Mouse (Mus musculus): ENCODE data around the gene Col4a3bp. TPM values are rescaled to one million over a fixed set of nuclear protein-coding genes. Genes with fewer than 3 reads are reported as not detected.

Col4a3bp gene
- polyA plus RNA-seq, 1 experiment = 24.2 TPM

GRCm38 (mm10) chr13:96547941-96548340 is 5.5 kb downstream of the Col4a3bp start:
- no peak for TF ChIP-seq CTCF (IDR thresholded peaks at IDR 0.05; ENCODE audit: borderline replicate concordance, control insufficient read depth, extremely low read depth, insufficient read depth, low read length, poor library complexity)
- no peak for TF ChIP-seq POLR2A (IDR thresholded peaks at IDR 0.05; ENCODE audit: control insufficient read depth, extremely low read depth, insufficient read depth, low read length, poor library complexity)
- DNase-seq = no peak
- Histone ChIP-seq H3K27me3 (ENCODE audit: control insufficient read depth, insufficient read depth, low read length) (no peaks in the 10 kb centered on the region), H3K27ac (ENCODE audit: control insufficient read depth, insufficient read depth, low read length) (no peak overlapping the region), H3K4me1 (replicated peaks; ENCODE audit: control insufficient read depth, insufficient read depth, low read length) (peaks cover 3% of the 10 kb centered on the region; the same call in 1 of the 2 replicates), H3K4me3 (ENCODE audit: control insufficient read depth, insufficient read depth, low read length) (no peak overlapping the region), H3K36me3 (ENCODE audit: control insufficient read depth, insufficient read depth, low read length) (no peaks in the 10 kb centered on the region)
- 53% methylated on average over 4 of the region's 4 CpGs for WGBS

- TF ChIP-seq POLR2A (IDR thresholded peaks at IDR 0.05; ENCODE audit: control insufficient read depth, extremely low read depth, insufficient read depth, low read length, poor library complexity) = no peak
- Histone ChIP-seq H3K27me3 (ENCODE audit: control insufficient read depth, insufficient read depth, low read length) (no peaks in the 10 kb centered on the region), H3K4me1 (replicated peaks; ENCODE audit: control insufficient read depth, insufficient read depth, low read length) (no peaks in the 10 kb centered on the region), H3K36me3 (ENCODE audit: control insufficient read depth, insufficient read depth, low read length) (no peaks in the 10 kb centered on the region), H3K4me3 (ENCODE audit: control insufficient read depth, insufficient read depth, low read length) (no peak overlapping the region), H3K27ac (ENCODE audit: control insufficient read depth, insufficient read depth, low read length) (no peak overlapping the region)
- no peak for DNase-seq
- WGBS = 95% methylated on average over 3 of the region's 3 CpGs
These were observed 12.7 kb downstream of the Col4a3bp start for GRCm38 (mm10) chr13:96555099-96555498.

GRCm38 (mm10) chr13:96567977-96568376 is 25.6 kb downstream of the Col4a3bp start:
- WGBS = 93% methylated on average over 6 of the region's 6 CpGs
- H3K4me3 ChIP-seq (ENCODE audit: control insufficient read depth, insufficient read depth, low read length) = no peak overlapping the region
- H3K27me3 ChIP-seq (ENCODE audit: control insufficient read depth, insufficient read depth, low read length) = no peaks in the 10 kb centered on the region
- H3K27ac ChIP-seq (ENCODE audit: control insufficient read depth, insufficient read depth, low read length) = no peak overlapping the region
- no peaks in the 10 kb centered on the region for H3K4me1 ChIP-seq (replicated peaks; ENCODE audit: control insufficient read depth, insufficient read depth, low read length)
- TF ChIP-seq CTCF (IDR thresholded peaks at IDR 0.05; ENCODE audit: borderline replicate concordance, control insufficient read depth, extremely low read depth, insufficient read depth, low read length, poor library complexity) = no peak
- TF ChIP-seq POLR2A (IDR thresholded peaks at IDR 0.05; ENCODE audit: control insufficient read depth, extremely low read depth, insufficient read depth, low read length, poor library complexity) = no peak
- no peak for DNase-seq
- peaks cover 5% of the 10 kb centered on the region; the same call in 1 of the 2 replicates for H3K36me3 ChIP-seq (ENCODE audit: control insufficient read depth, insufficient read depth, low read length)

- Histone ChIP-seq H3K4me1 (replicated peaks; ENCODE audit: control insufficient read depth, insufficient read depth, low read length) (no peaks in the 10 kb centered on the region), H3K4me3 (ENCODE audit: control insufficient read depth, insufficient read depth, low read length) (no peak overlapping the region), H3K36me3 (ENCODE audit: control insufficient read depth, insufficient read depth, low read length) (peaks cover 6% of the 10 kb centered on the region; the same call in 1 of the 2 replicates), H3K27ac (ENCODE audit: control insufficient read depth, insufficient read depth, low read length) (no peak overlapping the region), H3K27me3 (ENCODE audit: control insufficient read depth, insufficient read depth, low read length) (no peaks in the 10 kb centered on the region)
- no peak for TF ChIP-seq CTCF (IDR thresholded peaks at IDR 0.05; ENCODE audit: borderline replicate concordance, control insufficient read depth, extremely low read depth, insufficient read depth, low read length, poor library complexity)
- WGBS = 98% methylated on average over 10 of the region's 10 CpGs
- DNase-seq = no peak
These were observed 28.0 kb downstream of the Col4a3bp start for GRCm38 (mm10) chr13:96570313-96571015.

- H3K4me1 ChIP-seq (replicated peaks; ENCODE audit: control insufficient read depth, insufficient read depth, low read length) = no peaks in the 10 kb centered on the region
- H3K36me3 ChIP-seq (ENCODE audit: control insufficient read depth, insufficient read depth, low read length) = peaks cover 6% of the 10 kb centered on the region; the same call in 1 of the 2 replicates
- DNase-seq = no peak
- 94% methylated on average over 6 of the region's 6 CpGs for WGBS
- no peak overlapping the region for H3K4me3 ChIP-seq (ENCODE audit: control insufficient read depth, insufficient read depth, low read length)
- TF ChIP-seq POLR2A (IDR thresholded peaks at IDR 0.05; ENCODE audit: control insufficient read depth, extremely low read depth, insufficient read depth, low read length, poor library complexity) (no peak), CTCF (IDR thresholded peaks at IDR 0.05; ENCODE audit: borderline replicate concordance, control insufficient read depth, extremely low read depth, insufficient read depth, low read length, poor library complexity) (no peak)
- no peaks in the 10 kb centered on the region for H3K27me3 ChIP-seq (ENCODE audit: control insufficient read depth, insufficient read depth, low read length)
- H3K27ac ChIP-seq (ENCODE audit: control insufficient read depth, insufficient read depth, low read length) = no peak overlapping the region
These were observed 28.6 kb downstream of the Col4a3bp start for GRCm38 (mm10) chr13:96571016-96571361.

GRCm38 (mm10) chr13:96574170-96574569 is 31.8 kb downstream of the Col4a3bp start:
- WGBS = 97% methylated on average over 2 of the region's 2 CpGs

GRCm38 (mm10) chr13:96579104-96579503 is 36.7 kb downstream of the Col4a3bp start:
- H3K4me1 ChIP-seq (replicated peaks; ENCODE audit: control insufficient read depth, insufficient read depth, low read length) = no peaks in the 10 kb centered on the region
- 82% methylated on average over 2 of the region's 2 CpGs for WGBS
- DNase-seq = no peak

More at GRCm38 (mm10) chr13:96574170-96574569, 31.8 kb downstream of the Col4a3bp start:
- DNase-seq = no peak
- Histone ChIP-seq H3K4me1 (replicated peaks; ENCODE audit: control insufficient read depth, insufficient read depth, low read length) (no peaks in the 10 kb centered on the region), H3K4me3 (ENCODE audit: control insufficient read depth, insufficient read depth, low read length) (no peak overlapping the region), H3K27ac (ENCODE audit: control insufficient read depth, insufficient read depth, low read length) (no peak overlapping the region), H3K27me3 (ENCODE audit: control insufficient read depth, insufficient read depth, low read length) (no peaks in the 10 kb centered on the region), H3K36me3 (ENCODE audit: control insufficient read depth, insufficient read depth, low read length) (peaks cover 6% of the 10 kb centered on the region; the same call in 1 of the 2 replicates)
- TF ChIP-seq CTCF (IDR thresholded peaks at IDR 0.05; ENCODE audit: borderline replicate concordance, control insufficient read depth, extremely low read depth, insufficient read depth, low read length, poor library complexity) (no peak), POLR2A (IDR thresholded peaks at IDR 0.05; ENCODE audit: control insufficient read depth, extremely low read depth, insufficient read depth, low read length, poor library complexity) (no peak)

More at GRCm38 (mm10) chr13:96579104-96579503, 36.7 kb downstream of the Col4a3bp start:
- TF ChIP-seq CTCF (IDR thresholded peaks at IDR 0.05; ENCODE audit: borderline replicate concordance, control insufficient read depth, extremely low read depth, insufficient read depth, low read length, poor library complexity) (no peak), POLR2A (IDR thresholded peaks at IDR 0.05; ENCODE audit: control insufficient read depth, extremely low read depth, insufficient read depth, low read length, poor library complexity) (no peak)
- H3K27ac ChIP-seq (ENCODE audit: control insufficient read depth, insufficient read depth, low read length) = no peak overlapping the region
- H3K27me3 ChIP-seq (ENCODE audit: control insufficient read depth, insufficient read depth, low read length) = no peaks in the 10 kb centered on the region
- H3K4me3 ChIP-seq (ENCODE audit: control insufficient read depth, insufficient read depth, low read length) = no peak overlapping the region
- no peaks in the 10 kb centered on the region for H3K36me3 ChIP-seq (ENCODE audit: control insufficient read depth, insufficient read depth, low read length)
